Mouse (Mus musculus) right cerebral cortex, postnatal 10 days (tissue): ENCODE results near the gene Ubiad1.

ENCODE experiments used
- DNase-seq, 2 experiments: peaks; one replicate each; pipeline ENCODE4 v3.0.0; 2021; ENCODE audit warnings: low spot score in 2 of 2

Gene Ubiad1

GRCm38 (mm10) chr4:148453707-148454106 is 9.1 kb upstream of the Ubiad1 start:
- DNase-seq = no peak

GRCm38 (mm10) chr4:148448853-148449245 is 4.3 kb upstream of the Ubiad1 start:
- peak; percentile 63 to 64 for DNase-seq

- DNase-seq = peak; percentile 97 to 99
These were observed 3.7 kb upstream of the Ubiad1 start, which contains the start of gene Mtor for GRCm38 (mm10) chr4:148448179-148448852. Gene Mtor (plus strand): TSS chr4:148448611.

GRCm38 (mm10) chr4:148442598-148442997 is 2.0 kb downstream of the Ubiad1 start:
- DNase-seq = no peak

- DNase-seq = no peak
These were observed 2.6 kb downstream of the Ubiad1 start for GRCm38 (mm10) chr4:148441931-148442330.

GRCm38 (mm10) chr4:148435657-148436330 is 8.8 kb downstream of the Ubiad1 start:
- DNase-seq = peak; percentile 88

GRCm38 (mm10) chr4:148435106-148435505 is 9.5 kb downstream of the Ubiad1 start:
- no peak for DNase-seq

- DNase-seq = no peak
These were observed 10.0 kb downstream of the Ubiad1 start for GRCm38 (mm10) chr4:148434554-148434953.

- DNase-seq = no peak
These were observed 10.8 kb downstream of the Ubiad1 start for GRCm38 (mm10) chr4:148433813-148434212.

GRCm38 (mm10) chr4:148433336-148433735 is 11.2 kb downstream of the Ubiad1 start:
- no peak for DNase-seq

GRCm38 (mm10) chr4:148432488-148432887 is 12.1 kb downstream of the Ubiad1 start:
- no peak for DNase-seq

- DNase-seq = no peak
These were observed 13.6 kb downstream of the Ubiad1 start for GRCm38 (mm10) chr4:148430880-148431519.

- peak; percentile 60 to 80 for DNase-seq
These were observed 14.9 kb downstream of the Ubiad1 start for GRCm38 (mm10) chr4:148429686-148430085.

- no peak for DNase-seq
These were observed 15.4 kb downstream of the Ubiad1 start for GRCm38 (mm10) chr4:148429121-148429520.

GRCm38 (mm10) chr4:148428544-148428943 is 16.0 kb downstream of the Ubiad1 start:
- DNase-seq = no peak

- no peak for DNase-seq
These were observed 17.4 kb downstream of the Ubiad1 start for GRCm38 (mm10) chr4:148426950-148427850.

GRCm38 (mm10) chr4:148417559-148417958 is 27.0 kb downstream of the Ubiad1 start:
- DNase-seq = no peak

GRCm38 (mm10) chr4:148417074-148417526 is 27.5 kb downstream of the Ubiad1 start:
- DNase-seq = no peak

- DNase-seq = no peak
These were observed 29.0 kb downstream of the Ubiad1 start for GRCm38 (mm10) chr4:148415575-148415974.

GRCm38 (mm10) chr4:148408256-148408975 is 36.2 kb downstream of the Ubiad1 start:
- no peak for DNase-seq

- DNase-seq = no peak
These were observed 39.2 kb downstream of the Ubiad1 start for GRCm38 (mm10) chr4:148405255-148405788.
